Mouse (Mus musculus): ENCODE measurements at regions not wholly inside any gene's neighbourhood (a gene's known extent, or its start where the extent isn't known, plus 50 kb on each side); places are given as distances from the start of the nearest gene placed in this dataset.

- TF ChIP-seq GATA1 (IDR thresholded peaks at IDR 0.05; ENCODE audit: borderline replicate concordance, low read length) = no peak
- TF ChIP-seq FLI1 (IDR thresholded peaks at IDR 0.05; ENCODE audit: low read length) = no peak
Observed at GRCm38 (mm10) chr6:31155857-31156256, 197.0 kb upstream of the Klf14 start.

Measured in megakaryocyte, embryonic 14.5 days (primary cell).